Mouse (Mus musculus): ENCODE results near the gene Cmah.

Cmah gene

GRCm38 (mm10) chr13:24419560-24420250, 92.5 kb downstream of the Cmah start:
- no peak for DNase-seq

GRCm38 (mm10) chr13:24421987-24422386, 94.8 kb downstream of the Cmah start:
- DNase-seq = no peak

- no peak for DNase-seq
Measured at GRCm38 (mm10) chr13:24430215-24430614, 103.0 kb downstream of the Cmah start.

GRCm38 (mm10) chr13:24431593-24431992, 104.4 kb downstream of the Cmah start:
- no peak for DNase-seq

- DNase-seq = no peak
Measured at GRCm38 (mm10) chr13:24442272-24442671, 115.1 kb downstream of the Cmah start.

GRCm38 (mm10) chr13:24443763-24444347, 116.7 kb downstream of the Cmah start:
- DNase-seq = no peak

GRCm38 (mm10) chr13:24444709-24445108, 117.5 kb downstream of the Cmah start:
- DNase-seq = no peak

GRCm38 (mm10) chr13:24445166-24445565, 118.0 kb downstream of the Cmah start:
- no peak for DNase-seq

- DNase-seq = no peak
Measured at GRCm38 (mm10) chr13:24446081-24446480, 118.9 kb downstream of the Cmah start.

- DNase-seq = no peak
Measured at GRCm38 (mm10) chr13:24447043-24447442, 119.8 kb downstream of the Cmah start.

GRCm38 (mm10) chr13:24448578-24448977, 121.4 kb downstream of the Cmah start:
- no peak for DNase-seq

- DNase-seq = no peak
Measured at GRCm38 (mm10) chr13:24451455-24451854, 124.3 kb downstream of the Cmah start.

GRCm38 (mm10) chr13:24453737-24454136, 126.5 kb downstream of the Cmah start:
- no peak for DNase-seq

- DNase-seq = no peak
Measured at GRCm38 (mm10) chr13:24456385-24456784, 129.2 kb downstream of the Cmah start.

GRCm38 (mm10) chr13:24460517-24460916, 133.3 kb downstream of the Cmah start:
- no peak for DNase-seq

- no peak for DNase-seq
Measured at GRCm38 (mm10) chr13:24463767-24464166, 136.6 kb downstream of the Cmah start.

GRCm38 (mm10) chr13:24466027-24466426, 138.8 kb downstream of the Cmah start:
- no peak for DNase-seq

GRCm38 (mm10) chr13:24467806-24468205, 140.6 kb downstream of the Cmah start:
- DNase-seq = no peak

- DNase-seq = no peak
Measured at GRCm38 (mm10) chr13:24477564-24477963, 150.4 kb downstream of the Cmah start.

- no peak for DNase-seq
Measured at GRCm38 (mm10) chr13:24479516-24479915, 152.3 kb downstream of the Cmah start.

GRCm38 (mm10) chr13:24480824-24481223, 153.6 kb downstream of the Cmah start:
- DNase-seq = no peak

- DNase-seq = peak; percentile 5
Measured at GRCm38 (mm10) chr13:24481615-24482295, 154.6 kb downstream of the Cmah start.

GRCm38 (mm10) chr13:24483691-24484090, 156.5 kb downstream of the Cmah start:
- no peak for DNase-seq

GRCm38 (mm10) chr13:24484811-24485210, 157.6 kb downstream of the Cmah start:
- no peak for DNase-seq
